Mouse (Mus musculus) brain, embryonic 14.5 days (tissue): ENCODE measurements at regions not wholly inside any gene's neighbourhood (a gene's known extent, or its start where the extent isn't known, plus 50 kb on each side); places are given as distances from the start of the nearest gene placed in this dataset.

Experiments
- CTCF ChIP-seq: fragments of 200-500 bp; IDR thresholded peaks from 2 replicates; pipeline ENCODE4 v1.5.1; 2012; ENCODE audit warnings: inconsistent platforms, mild to moderate bottlenecking, moderate library complexity, borderline replicate concordance; ENCODE audit not compliant: insufficient read depth, insufficient read length; ENCODE audit errors: extremely low read depth
- POLR2A ChIP-seq: fragments of 200-500 bp; IDR thresholded peaks from 2 replicates; pipeline ENCODE4 v1.6.1; 2012; ENCODE audit warnings: mild to moderate bottlenecking, inconsistent platforms, borderline replicate concordance; ENCODE audit not compliant: poor library complexity, insufficient read depth, insufficient read length, severe bottlenecking; ENCODE audit errors: extremely low read depth

- no peak for TF ChIP-seq CTCF
- no peak for TF ChIP-seq POLR2A
Measured at GRCm38 (mm10) chr3:46511157-46511556, 63.1 kb upstream of the Pabpc4l start.
